Mouse (Mus musculus) spleen, adult 2 months (tissue): Measurements from ENCODE around the gene Fam111a. TPM values are rescaled to one million over a fixed set of nuclear protein-coding genes. Genes with fewer than 3 reads are reported as not detected.
A peak's percentile ranks its signal among the peaks of the same experiment; 100 is the strongest.

Source experiments
- DNase-seq, 2 experiments: peaks; one replicate each; pipeline versions ENCODE4 v3.0.0 to v3.0.0-alpha.2; 2012 to 2021; ENCODE audit warnings: low spot score in 2 of 2, low read depth in 1 of 2
- H3K27ac ChIP-seq: fragments of 200-500 bp; 2 replicates; pipeline ENCODE4 v1.5.1; 2012; ENCODE audit warnings: low read length, inconsistent platforms; ENCODE audit not compliant: insufficient read depth
- H3K27me3 ChIP-seq: fragments of 200-500 bp; 2 replicates; pipeline ENCODE4 v1.6.1; 2012; ENCODE audit warnings: mild to moderate bottlenecking, moderate library complexity, low read length, inconsistent platforms; ENCODE audit not compliant: control insufficient read depth, insufficient read depth
- H3K36me3 ChIP-seq: fragments of 200-500 bp; 2 replicates; pipeline ENCODE4 v1.6.1; 2012; ENCODE audit warnings: mild to moderate bottlenecking, low read length, inconsistent platforms; ENCODE audit not compliant: control insufficient read depth, insufficient read depth
- H3K4me1 ChIP-seq: fragments of 200-500 bp; 2 replicates; pipeline ENCODE4 v1.6.1; 2011; ENCODE audit warnings: inconsistent platforms; ENCODE audit not compliant: control insufficient read depth, insufficient read depth, insufficient read length
- H3K4me3 ChIP-seq: fragments of 200-500 bp; 2 replicates; pipeline ENCODE4 v1.5.1; 2011; ENCODE audit warnings: mild to moderate bottlenecking, inconsistent platforms; ENCODE audit not compliant: insufficient read depth, insufficient read length; ENCODE audit errors: extremely low read depth
- CTCF ChIP-seq: fragments of 200-500 bp; IDR thresholded peaks from 2 replicates; pipeline ENCODE4 v1.5.1; 2011; ENCODE audit warnings: mild to moderate bottlenecking, inconsistent platforms; ENCODE audit not compliant: insufficient read depth, insufficient read length, insufficient replicate concordance; ENCODE audit errors: extremely low read depth
- POLR2A ChIP-seq: fragments of 200-500 bp; IDR thresholded peaks from 2 replicates; pipeline ENCODE4 v1.6.1; 2011; ENCODE audit warnings: low read depth, low read length, inconsistent platforms
- WGBS: fragments of 180-500 bp; shearing (Covaris S2); methylation state at CpG from one replicate; pipeline ENCODE4 v1.1.7; 2018; 5-methylcytosine and 5-hydroxymethylcytosine counted together
- polyA plus RNA-seq: library from polyadenylated mRNA; depleted of rRNA; stranded (reverse); fragments of >200 nt; gene quantifications from 2 replicates; pipeline ENCODE4 v1.2.3, GENCODE M21; 2012

Fam111a gene
- polyA plus RNA-seq, 1 experiment = 6.4 TPM

- H3K4me3 ChIP-seq = peak overlapping the region; percentile 28
- peaks cover 28% of the 10 kb centered on the region for H3K4me1 ChIP-seq
- H3K27me3 ChIP-seq = no peaks in the 10 kb centered on the region
- H3K36me3 ChIP-seq = peaks cover 4% of the 10 kb centered on the region
- no peak for DNase-seq
- H3K27ac ChIP-seq = peak overlapping the region; percentile 64
- WGBS = 60% methylated on average over 1 of the region's 1 CpGs
- TF ChIP-seq CTCF = no peak
- TF ChIP-seq POLR2A = no peak
These were observed 27.2 kb downstream of the Fam111a start for GRCm38 (mm10) chr19:12572614-12573265.

GRCm38 (mm10) chr19:12573266-12574011, 27.9 kb downstream of the Fam111a start:
- Histone ChIP-seq H3K36me3 (peaks cover 9% of the 10 kb centered on the region), H3K4me1 (peaks cover 28% of the 10 kb centered on the region), H3K27ac (peak overlapping the region; percentile 96), H3K27me3 (no peaks in the 10 kb centered on the region), H3K4me3 (peak overlapping the region; percentile 70)
- no peak for TF ChIP-seq CTCF
- TF ChIP-seq POLR2A = no peak; the same call in 1 of the 2 replicates
- under 1% methylated on average over 14 of the region's 14 CpGs for WGBS
- DNase-seq = peak; percentile 86 to 89

- peak overlapping the region; percentile 96 for H3K27ac ChIP-seq
- peaks cover 10% of the 10 kb centered on the region for H3K36me3 ChIP-seq
- no peak for TF ChIP-seq CTCF
- no peak; the same call in 1 of the 2 replicates for TF ChIP-seq POLR2A
- peak overlapping the region; percentile 70 for H3K4me3 ChIP-seq
- H3K27me3 ChIP-seq = no peaks in the 10 kb centered on the region
- 2% methylated on average over 5 of the region's 5 CpGs for WGBS
- DNase-seq = peak in 1 of 2 experiments; percentile 57
- peaks cover 25% of the 10 kb centered on the region for H3K4me1 ChIP-seq
These were observed 28.5 kb downstream of the Fam111a start for GRCm38 (mm10) chr19:12574012-12574407.

GRCm38 (mm10) chr19:12575107-12575506, 29.6 kb downstream of the Fam111a start:
- no peak for TF ChIP-seq CTCF
- TF ChIP-seq POLR2A = no peak
- no peak for DNase-seq
- peaks cover 10% of the 10 kb centered on the region for H3K36me3 ChIP-seq
- peaks cover 23% of the 10 kb centered on the region for H3K4me1 ChIP-seq
- H3K27ac ChIP-seq = peak overlapping the region; percentile 86
- WGBS = 58% methylated on average over 7 of the region's 7 CpGs
- no peaks in the 10 kb centered on the region for H3K27me3 ChIP-seq
- H3K4me3 ChIP-seq = peak overlapping the region; percentile 6; the same call in 1 of the 2 replicates

GRCm38 (mm10) chr19:12575514-12575913, 30.0 kb downstream of the Fam111a start:
- Histone ChIP-seq H3K4me1 (peaks cover 21% of the 10 kb centered on the region), H3K27me3 (no peaks in the 10 kb centered on the region), H3K4me3 (peak overlapping the region; percentile 24; the same call in 1 of the 2 replicates), H3K27ac (peak overlapping the region; percentile 86), H3K36me3 (peaks cover 10% of the 10 kb centered on the region)
- no peak for TF ChIP-seq CTCF
- TF ChIP-seq POLR2A = no peak
- no peak for DNase-seq
- 45% methylated on average over 2 of the region's 2 CpGs for WGBS

GRCm38 (mm10) chr19:12576639-12577038, 31.1 kb downstream of the Fam111a start:
- H3K27me3 ChIP-seq = no peaks in the 10 kb centered on the region
- peaks cover 21% of the 10 kb centered on the region for H3K4me1 ChIP-seq
- H3K4me3 ChIP-seq = no peak overlapping the region
- no peak for DNase-seq
- H3K27ac ChIP-seq = no peak overlapping the region
- WGBS = 24% methylated on average over 2 of the region's 2 CpGs
- no peak for TF ChIP-seq POLR2A
- no peak for TF ChIP-seq CTCF
- H3K36me3 ChIP-seq = peaks cover 10% of the 10 kb centered on the region

- Histone ChIP-seq H3K27ac (peak overlapping the region; percentile 1; the same call in 1 of the 2 replicates), H3K36me3 (peaks cover 24% of the 10 kb centered on the region), H3K4me1 (no peaks in the 10 kb centered on the region; the same call in 1 of the 2 replicates), H3K27me3 (no peaks in the 10 kb centered on the region), H3K4me3 (no peak overlapping the region)
- no peak for DNase-seq
- TF ChIP-seq POLR2A = no peak
- TF ChIP-seq CTCF = no peak
- 53% methylated on average over 4 of the region's 4 CpGs for WGBS
These were observed 39.8 kb downstream of the Fam111a start for GRCm38 (mm10) chr19:12585310-12585709.
